Mouse (Mus musculus): ENCODE measurements around the gene Ldlrap1.

The Ldlrap1 gene

DNA sequence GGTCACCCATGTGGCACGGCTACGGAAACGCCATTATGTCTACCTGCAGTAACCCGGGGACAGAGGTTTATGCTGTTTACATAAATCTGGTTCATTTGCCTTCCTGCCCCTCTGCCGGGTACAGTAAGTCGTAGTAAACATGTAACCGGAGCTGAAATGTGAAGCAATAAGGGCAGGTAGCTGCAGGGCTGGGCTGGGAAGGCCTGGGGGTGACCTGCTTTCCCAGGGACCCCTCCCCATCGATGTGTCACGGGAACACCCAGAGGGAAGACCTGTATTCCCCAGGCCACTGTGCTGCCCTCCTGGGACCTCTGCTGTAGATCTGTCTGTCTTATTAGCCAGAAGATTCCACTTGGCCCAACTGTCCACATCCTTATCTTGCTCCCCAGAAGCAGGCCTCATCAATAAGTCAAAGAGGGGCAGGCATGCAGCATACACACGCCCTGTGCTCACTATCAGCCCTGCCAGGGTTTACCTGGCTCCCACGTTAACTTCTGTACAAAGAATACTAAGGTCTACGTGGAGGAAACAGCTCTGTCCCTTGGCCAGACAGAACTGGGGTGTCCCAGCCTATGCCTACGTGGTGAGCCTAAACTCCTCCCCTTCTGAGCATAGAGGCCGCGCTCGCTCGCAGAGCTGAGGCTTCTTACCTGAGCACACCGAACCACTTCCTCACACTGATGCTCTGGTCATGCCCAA lies 16.0 kb downstream of the Ldlrap1 start:
- no peak for DNase-seq (ENCODE audit: low read depth, low spot score)

DNA sequence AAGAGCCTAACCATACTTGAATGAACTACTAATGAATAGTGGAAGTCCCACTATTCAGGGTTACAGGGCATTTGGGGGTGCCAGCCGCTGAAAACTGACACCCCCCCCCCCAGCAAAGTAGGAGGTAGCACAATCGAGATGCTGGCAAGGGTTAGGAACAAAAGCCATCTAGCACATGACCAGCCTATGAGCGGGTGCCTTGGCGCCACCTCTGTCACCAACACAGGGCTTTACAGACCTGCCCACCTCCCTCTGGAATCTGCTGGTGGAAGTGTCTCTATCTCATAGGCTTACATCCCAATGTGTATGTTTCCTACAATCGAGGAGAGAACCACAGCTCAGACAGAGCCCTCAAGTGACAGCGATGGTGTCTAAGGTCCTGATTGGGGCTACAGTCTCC lies 17.0 kb downstream of the Ldlrap1 start:
- DNase-seq (ENCODE audit: low read depth, low spot score) = no peak

DNA sequence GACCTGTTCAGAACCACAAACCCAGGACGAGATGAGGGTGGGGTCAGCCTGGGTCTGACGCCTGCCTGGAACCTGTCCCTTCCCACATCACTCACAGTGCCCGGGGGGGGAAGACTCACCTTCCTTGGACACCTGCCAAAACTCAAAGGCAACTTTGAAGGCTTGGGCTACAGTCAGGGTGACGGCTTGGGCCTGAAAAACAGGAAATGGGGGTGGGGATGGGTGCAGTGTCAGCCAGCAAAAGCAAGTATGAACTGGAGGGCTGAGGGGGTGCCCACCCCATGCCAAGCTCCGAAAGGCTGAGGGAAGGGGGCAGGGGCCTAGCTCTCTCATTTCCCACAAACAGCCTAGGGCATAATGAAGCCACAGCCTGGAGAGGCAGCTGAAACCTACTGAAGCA lies 17.6 kb downstream of the Ldlrap1 start:
- DNase-seq (ENCODE audit: low read depth, low spot score) = no peak

DNA sequence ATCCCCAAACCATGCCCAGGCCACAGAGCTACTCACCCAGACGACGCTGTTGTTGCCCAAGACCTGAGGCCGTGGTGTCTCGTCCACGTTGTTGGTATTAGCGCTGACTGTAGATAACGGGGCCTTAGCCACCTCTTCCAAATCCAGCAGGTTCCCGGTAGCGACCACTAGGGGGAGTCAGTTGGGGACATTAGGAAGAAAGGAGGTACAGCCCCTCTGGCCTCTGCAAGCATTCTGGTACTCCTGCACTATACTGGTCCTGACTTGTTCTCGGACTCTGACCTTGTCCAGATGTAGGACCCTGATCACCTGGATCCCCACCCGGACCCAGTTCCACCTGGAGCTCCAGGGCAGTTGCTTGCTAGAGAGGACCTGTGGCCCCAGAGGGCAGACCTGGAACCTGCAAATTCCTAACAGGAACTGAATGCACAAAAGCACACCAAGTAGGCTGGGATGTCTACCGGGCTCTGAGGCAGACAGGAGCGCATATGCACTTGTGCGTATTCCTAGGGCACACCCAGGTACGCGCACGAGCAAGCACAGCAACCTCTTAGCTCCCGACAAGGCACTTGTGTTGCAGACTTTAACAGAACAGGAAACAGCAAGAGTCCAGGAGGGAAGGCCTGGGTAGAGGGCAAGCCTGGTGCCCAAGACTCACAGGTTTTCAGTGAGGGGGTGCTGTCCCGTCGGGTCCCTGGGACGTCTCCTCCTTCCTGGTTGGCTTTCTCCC lies 18.4 kb downstream of the Ldlrap1 start:
- DNase-seq (ENCODE audit: low read depth, low spot score) = no peak

DNA sequence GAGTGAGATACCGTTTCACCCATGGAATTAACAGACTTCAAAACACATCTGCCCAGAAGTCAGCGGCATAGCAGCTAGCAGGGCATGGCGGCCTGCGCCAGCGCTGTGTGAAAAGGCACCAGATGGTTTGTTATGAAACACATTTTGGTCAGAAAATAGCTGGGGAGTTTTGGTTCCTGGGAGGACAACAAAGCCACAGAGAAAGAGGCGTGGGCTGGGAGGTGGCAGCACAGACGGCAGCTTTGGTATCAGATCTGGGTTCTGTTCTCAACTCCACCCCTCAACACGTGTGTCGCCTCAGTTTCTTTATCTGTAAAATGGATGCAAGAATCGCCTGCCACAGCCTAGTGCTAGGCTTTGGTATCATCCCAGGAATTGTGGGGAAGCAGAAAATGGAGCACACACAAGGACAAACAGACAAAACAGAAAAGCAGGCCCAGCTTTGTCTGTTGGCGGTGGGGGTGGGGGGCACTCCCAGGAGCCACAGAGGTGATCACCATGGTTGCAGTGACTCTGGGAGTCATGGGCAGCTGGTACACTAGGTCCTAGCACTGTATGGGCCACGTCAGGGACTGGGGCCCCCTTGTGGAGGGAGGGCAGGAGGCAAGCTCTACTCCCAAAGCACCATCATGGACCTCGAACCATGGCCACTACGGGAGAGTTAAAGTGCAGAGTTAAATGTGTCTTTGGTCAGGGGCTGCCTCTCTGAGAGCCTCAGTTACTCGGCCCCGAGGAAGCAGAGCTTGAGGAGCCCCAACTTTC lies 21.7 kb downstream of the Ldlrap1 start:
- DNase-seq (ENCODE audit: low read depth, low spot score) = no peak

DNA sequence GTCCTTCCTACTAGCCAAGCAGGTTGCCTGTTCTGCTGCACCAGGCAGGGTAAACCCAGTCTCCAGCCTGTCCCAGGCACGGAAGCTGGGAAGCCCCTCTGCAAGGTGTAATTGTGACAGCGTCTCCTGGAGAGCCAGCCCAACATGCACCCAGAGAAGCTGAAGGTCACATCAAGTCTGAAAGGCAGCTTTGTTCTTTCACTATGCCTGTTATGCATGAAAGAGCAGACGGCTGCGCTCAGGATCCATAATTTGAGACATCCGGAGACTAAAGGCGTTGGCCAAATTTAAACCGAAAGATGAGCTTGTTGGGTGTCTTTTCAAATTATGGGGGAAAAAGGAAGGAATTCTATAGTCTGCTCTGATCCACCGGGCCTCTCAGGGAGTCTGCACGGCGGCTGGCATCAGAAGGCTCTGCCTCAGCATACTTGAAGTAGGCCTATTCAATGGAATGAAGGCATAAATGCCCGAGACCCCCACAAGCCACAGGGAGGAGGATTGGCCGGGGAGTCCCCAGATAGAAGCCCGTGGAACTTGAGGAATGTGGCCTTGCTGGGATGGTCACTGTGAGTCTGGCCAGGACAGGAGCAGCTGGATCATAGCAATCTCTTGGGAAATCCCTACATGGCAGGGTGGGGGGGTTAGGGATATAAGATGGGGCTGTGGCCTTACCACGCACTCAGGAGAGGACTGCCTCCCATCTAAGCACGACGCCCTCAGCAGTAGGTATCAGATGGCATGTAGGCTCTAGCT lies 23.8 kb downstream of the Ldlrap1 start:
- DNase-seq (ENCODE audit: low read depth, low spot score) = no peak

DNA sequence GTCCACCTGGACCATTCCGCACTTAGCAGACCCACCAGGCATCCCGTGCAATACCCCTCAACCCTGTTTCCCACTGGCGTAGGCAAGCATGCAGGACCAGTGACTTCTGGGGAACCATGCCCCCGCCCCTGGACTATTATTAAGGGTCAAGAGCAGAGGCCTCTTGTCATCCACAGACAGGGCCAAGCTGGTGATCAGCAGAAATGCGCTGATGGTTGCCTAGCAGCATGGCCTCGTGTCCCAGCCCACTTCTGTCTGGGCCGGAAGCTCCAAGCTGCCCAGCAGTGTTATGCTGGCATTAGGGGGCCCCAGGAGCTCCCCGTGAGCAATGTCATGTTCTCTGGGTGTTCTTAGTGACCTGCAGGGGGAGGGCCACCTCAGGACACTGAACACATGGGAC lies 25.9 kb downstream of the Ldlrap1 start:
- DNase-seq (ENCODE audit: low read depth, low spot score) = no peak

DNA sequence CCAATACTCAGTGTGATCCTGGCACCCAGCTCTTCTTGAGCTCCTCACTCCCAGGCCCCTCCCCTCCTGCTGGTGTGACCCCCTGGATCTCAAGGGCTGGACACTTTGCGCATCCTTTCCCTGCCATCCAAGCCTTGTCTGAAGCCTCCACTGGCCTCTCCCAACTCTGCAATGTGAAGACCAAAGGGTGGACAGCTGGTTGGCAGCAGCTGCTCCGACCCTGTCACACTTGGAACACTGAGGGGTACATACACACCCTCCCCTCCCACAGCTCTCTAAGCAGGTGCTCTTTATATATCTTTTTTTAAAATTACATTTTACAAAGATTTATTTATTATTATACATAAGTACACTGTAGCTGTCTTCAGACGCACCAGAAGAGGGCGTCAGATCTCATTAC lies 27.6 kb downstream of the Ldlrap1 start:
- DNase-seq (ENCODE audit: low read depth, low spot score) = no peak

DNA sequence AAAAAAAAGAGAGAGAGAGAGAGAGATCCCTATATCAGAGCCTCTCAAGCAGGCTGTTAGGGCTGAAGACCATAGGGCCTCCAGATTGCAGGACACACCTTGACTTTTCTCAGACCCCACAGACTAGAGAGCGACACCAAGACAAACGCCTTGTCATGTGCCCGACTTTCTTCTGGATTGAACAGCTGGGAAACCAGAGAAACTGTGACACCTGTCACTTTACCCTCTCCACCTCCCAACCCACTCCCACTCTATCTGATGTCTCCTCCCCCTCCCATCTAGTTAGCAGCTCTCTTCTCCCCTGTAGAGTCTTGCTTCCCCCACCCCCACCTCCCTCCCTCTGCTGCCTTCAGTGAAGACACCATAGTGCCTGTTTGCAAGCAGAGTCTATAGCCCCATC lies 28.3 kb downstream of the Ldlrap1 start:
- no peak for DNase-seq (ENCODE audit: low read depth, low spot score)

DNA sequence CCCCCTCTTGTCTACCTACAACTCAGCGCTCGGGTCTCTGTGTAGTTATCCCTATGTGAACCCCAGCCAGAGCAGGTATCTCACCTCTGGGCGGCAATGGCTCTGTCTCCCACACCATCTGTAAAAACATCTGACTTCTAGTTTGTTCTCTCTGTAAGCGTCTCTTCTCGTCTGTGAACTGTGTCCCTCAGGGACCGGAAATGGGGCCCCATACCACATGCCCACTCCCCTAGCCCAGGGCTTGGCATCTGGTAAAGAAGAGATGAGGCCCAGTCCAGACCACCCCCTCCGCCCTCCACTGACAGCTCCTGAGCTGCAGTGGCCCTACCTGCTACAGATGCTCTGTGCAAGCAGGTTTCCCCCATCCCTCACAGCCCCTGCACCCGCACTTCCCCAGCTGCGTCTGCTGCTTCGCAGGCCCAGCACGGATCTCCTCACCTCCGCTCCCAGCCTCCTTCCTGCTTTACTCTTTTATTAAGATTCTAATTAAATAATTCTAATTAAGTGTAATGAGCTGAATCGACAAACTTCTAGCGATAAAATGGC lies 30.4 kb downstream of the Ldlrap1 start:
- no peak for DNase-seq (ENCODE audit: low read depth, low spot score)

DNA sequence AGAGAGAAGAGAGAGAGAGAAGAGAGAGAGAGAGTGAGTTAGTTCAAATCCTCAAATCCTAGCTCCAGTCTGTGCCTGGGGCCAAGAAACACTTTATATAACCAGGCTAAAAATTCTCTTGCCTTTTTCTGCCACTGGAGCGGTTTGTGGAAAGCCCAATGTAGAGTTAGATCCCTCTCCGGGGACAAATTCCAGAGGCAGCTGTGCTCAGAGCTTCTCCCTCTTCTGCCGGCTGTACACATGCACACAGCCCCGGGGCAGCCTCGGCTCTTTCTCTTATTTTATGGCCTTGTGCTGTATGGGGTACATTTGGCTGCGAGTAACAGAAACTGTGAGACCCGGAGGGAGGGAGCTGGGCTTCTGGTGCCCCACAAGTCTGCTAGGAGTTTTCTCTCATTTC lies 31.7 kb downstream of the Ldlrap1 start:
- DNase-seq (ENCODE audit: low read depth, low spot score) = no peak

DNA sequence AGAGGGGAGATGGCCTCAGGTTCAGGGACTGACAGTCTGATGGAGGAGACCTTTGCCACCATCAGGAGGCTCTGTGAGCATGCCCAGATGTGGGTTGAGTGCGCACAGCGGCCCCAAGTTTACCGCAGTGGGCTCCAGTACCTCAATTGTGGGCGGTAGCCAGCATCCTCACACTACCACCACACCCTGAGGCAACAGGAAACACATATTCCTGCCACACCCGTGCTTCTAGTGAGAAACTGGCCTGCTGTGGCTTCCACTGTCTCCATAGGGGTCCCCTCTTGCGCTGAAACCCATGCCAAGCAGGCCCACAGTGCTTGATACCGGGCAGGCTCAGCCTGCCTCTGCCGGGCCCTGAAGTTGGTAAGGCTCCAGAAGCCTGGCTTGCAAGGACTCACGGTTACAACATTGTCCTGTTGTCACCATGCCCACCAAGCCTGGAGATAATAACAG lies 33.2 kb downstream of the Ldlrap1 start:
- DNase-seq (ENCODE audit: low read depth, low spot score) = no peak

DNA sequence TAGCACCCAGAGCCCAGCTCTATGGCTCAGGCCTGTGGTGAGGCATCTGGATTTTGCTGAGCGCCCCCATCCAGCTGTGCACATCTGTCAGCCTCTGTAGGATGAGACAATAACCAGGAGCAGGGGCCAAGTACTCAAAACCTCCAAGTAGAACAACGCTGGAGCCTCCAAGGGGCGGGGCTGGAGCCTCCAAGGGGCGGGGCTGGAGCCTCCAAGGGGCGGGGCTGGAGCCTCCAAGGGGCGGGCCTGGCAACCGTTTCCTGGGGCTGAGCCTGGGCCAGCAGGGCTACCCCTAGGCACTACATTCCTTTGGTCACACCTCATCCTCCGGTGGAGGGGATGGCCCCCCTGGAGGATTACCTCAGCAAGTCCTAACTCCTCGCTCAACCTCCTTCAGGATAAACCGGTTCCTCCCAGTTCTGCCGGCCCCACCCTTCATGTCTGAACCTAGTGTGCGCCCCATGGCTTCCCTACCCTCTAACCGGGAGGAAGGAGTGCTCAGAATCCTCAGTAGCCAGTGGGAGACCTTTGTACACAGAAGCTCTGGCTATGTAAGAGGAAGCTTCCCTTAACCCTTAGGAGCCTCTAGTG lies 33.7 kb downstream of the Ldlrap1 start:
- no peak for DNase-seq (ENCODE audit: low read depth, low spot score)

DNA sequence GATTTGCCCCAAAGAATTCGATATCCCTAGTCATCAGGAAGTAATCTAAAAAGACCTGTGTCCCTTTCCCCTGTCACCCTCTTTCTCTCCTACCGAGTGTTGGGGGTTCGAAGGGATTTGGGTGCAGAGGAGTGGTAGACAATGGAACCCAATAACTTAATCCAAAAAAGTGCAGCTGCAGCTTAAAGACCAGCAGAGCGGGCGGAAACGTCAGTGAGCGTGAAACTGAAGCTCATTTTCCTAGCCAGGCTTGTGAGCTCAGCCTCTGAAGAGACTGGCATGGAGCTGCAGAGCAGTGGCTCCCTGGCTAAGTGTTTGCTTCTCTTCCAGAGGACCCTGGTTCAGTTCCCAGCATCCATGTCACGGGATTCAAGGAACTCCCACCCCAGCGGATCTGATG lies 34.5 kb downstream of the Ldlrap1 start:
- DNase-seq (ENCODE audit: low read depth, low spot score) = no peak

DNA sequence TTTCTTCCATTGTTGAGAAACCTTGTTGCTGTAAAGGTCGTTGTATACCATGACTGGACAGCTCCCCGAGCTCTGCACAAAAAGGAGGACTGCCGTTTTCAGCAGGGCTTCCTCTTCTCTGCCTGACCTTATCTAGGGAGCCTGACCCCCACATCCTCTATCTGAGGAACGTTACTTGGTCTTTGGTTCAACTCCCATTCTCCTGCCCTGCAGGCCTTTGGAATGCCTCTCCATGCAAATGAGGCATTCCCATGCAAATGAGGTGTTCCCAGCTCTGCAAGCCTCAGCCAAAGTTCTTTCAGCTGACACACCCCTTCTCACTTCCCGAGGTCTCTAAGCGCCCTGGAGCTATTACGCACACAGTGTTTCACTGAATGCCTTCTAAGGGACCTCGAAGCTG lies 37.7 kb downstream of the Ldlrap1 start:
- no peak for DNase-seq (ENCODE audit: low read depth, low spot score)

DNA sequence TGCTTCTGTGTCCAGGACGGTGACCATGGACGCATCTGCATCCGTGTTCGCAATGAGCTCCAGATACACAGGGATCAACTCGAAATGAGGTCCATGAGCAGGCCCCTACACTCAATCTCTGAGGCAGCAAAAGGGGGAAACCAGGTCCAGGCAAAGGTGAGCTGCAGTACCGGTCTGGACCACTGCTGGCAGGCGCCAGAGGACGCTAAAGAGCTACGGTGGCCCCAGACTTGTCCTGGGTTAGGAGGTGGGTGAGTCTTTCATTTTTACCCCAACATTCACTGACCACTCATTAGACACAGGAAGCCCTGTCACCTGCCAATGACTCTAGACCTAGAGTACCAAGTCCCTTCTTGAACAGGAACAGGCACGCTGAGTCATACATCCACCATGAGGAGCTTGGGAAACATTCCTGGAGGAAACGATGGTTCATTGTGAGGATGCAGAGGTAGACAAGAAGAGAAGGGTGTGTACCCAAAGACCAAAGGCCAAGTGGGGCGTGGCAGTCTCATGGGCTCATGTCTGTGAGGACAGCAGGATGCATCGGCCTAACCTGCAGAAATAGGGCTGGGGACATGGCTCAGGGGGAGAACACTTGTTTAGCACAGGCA lies 42.0 kb downstream of the Ldlrap1 start:
- DNase-seq (ENCODE audit: low read depth, low spot score) = no peak

DNA sequence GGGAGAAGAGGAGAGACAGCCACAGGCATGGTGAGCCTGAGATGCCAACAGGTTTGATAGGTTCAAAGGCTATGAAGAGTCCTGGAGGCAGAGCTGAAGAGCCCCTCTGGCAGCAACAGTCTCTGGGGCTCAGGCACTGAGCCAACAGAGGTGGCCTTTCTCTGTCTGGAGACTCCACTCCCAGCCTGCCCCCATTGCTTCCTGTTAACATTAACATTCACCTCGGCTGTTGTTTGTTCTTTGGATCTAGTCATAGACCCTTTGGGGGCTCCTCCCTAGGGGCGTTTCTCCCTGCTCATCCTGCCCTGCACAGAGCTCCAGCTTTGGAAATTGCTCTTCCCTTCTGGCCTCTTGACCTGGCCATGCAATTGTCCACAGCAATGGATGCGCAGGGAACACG lies 42.9 kb downstream of the Ldlrap1 start:
- no peak for DNase-seq (ENCODE audit: low read depth, low spot score)

DNA sequence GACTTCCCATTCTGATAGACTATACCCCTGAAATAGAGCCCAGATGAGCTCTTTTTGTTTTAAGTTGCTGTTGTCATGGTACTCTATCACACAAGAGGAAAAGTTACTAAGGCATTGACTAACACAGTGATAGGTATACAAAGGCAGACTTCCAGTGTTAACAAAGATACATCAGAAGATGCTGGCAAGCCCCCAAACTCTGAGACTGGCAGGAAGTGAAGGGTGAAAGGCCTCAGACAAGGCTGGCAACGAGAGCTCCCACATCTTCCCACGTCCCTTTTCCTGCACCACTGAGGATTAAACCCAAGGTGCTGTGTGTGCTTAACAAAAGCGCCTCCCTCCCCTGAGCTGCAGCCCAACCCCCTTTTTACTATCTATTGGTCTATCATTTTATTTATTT lies 44.6 kb downstream of the Ldlrap1 start:
- no peak for DNase-seq (ENCODE audit: low read depth, low spot score)

DNA sequence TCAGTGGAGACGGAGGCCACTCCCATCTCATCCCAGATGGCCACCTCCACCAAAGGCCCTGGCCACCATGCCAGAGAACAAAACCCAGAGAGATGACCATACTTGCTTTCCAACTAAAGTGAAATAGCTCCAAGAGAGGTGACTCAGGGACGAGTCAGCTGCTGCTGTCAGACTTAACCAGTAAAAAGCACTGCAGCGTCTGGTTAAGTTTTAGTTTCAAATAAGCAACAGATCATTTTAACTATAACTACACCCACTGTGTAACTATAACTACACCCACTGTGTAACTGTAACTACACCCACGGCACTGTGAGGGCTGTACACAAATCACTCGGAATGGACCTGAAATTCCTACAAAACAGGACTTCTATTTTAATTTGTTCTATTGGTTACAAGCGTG lies 46.7 kb downstream of the Ldlrap1 start:
- no peak for DNase-seq (ENCODE audit: low read depth, low spot score)

DNA sequence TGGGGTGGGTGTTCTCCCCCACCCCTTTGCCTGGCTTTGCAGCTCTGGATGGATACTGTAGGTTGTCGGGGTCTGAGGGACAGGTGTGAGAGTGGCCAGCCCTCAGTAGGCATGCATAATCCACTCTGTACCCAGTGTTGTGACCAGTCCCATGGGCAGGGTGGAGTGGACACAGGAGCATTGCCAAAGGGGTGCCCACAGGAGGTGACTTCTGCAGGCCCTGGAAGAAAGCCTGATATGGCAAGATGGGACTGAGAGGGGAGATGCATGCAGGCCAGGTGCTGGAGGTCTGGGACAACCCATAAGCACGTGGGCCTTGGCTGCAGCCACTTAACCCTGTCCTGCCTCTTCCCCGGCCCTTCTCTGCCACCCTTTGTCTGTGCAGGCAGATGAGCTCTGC lies 47.5 kb downstream of the Ldlrap1 start:
- no peak for DNase-seq (ENCODE audit: low read depth, low spot score)

DNA sequence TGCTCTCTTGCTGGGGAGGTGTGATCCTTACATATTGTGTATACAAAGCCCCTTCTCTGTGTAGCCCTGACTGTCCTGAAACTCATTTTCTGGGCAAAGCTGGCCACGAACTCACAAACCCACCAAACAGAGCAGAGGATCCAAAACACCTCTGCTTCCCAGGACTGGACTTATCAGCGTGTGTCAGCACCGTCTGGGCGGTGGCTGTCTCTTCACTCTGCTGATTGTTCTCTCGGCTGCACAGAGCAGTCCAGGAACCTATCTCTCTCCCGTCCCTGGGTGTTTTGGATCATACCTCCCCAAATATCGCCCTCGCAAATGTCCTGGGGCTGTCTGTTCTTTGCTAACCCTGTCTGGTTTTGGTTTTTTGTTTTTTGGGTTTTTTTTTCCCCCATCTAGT lies 48.3 kb downstream of the Ldlrap1 start:
- DNase-seq (ENCODE audit: low read depth, low spot score) = no peak

Measured in retina, adult 2 months (tissue).